Mouse (Mus musculus) kidney, embryonic 14.5 days (tissue): Measurements from ENCODE around the gene Dytn. TPM values are rescaled to one million over a fixed set of nuclear protein-coding genes. Genes with fewer than 3 reads are reported as not detected.

Experiments
- polyA plus RNA-seq: library from polyadenylated mRNA; unstranded; fragments of >200 nt; fragmentation: Nextera tagmentation; extraction: Ambion mirVana; gene quantifications from 2 replicates; pipeline ENCODE4 v1.2.1, GENCODE M21; 2014

The Dytn gene
- polyA plus RNA-seq, 1 experiment from 2014 or later = not detected

Other genes starting within 250 kb of the Dytn start
- 1.5 and 2.1 TPM in 2 replicates for gene Adam23, start 241.0 kb downstream of the Dytn start, polyA plus RNA-seq
- gene Gm39653, start 71.0 kb downstream of the Dytn start, polyA plus RNA-seq = not detected in 2 replicates
- not detected in 2 replicates for gene Mdh1b, start 43.4 kb upstream of the Dytn start, polyA plus RNA-seq
- 58.9 and 81.5 TPM in 2 replicates for gene Fastkd2, start 43.7 kb upstream of the Dytn start, polyA plus RNA-seq
- gene 4933402D24Rik, start 82.3 kb upstream of the Dytn start, polyA plus RNA-seq = 0.35 TPM in 1 of 2 replicates, not detected in the other